Mouse (Mus musculus): Measurements from ENCODE around the gene Sort1. TPM values are rescaled to one million over a fixed set of nuclear protein-coding genes. Genes with fewer than 3 reads are reported as not detected.

The Sort1 gene
- polyA plus RNA-seq, 1 experiment = 32.8 TPM

GRCm38 (mm10) chr3:108287811-108288805, 4.2 kb downstream of the Sort1 start:
- 35% methylated on average over 17 of the region's 17 CpGs for WGBS
- no peaks in the 10 kb centered on the region for H3K27me3 ChIP-seq (ENCODE audit: control insufficient read depth, insufficient read depth, low read length)
- no peak overlapping the region for H3K4me3 ChIP-seq (ENCODE audit: low read depth, low read length)
- TF ChIP-seq POLR2A (IDR thresholded peaks at IDR 0.05; ENCODE audit: low read depth, low read length) (no peak), CTCF (IDR thresholded peaks at IDR 0.05; ENCODE audit: extremely low read depth, insufficient read length, insufficient replicate concordance, low read depth, low read length) (no peak)
- peaks cover 33% of the 10 kb centered on the region for H3K4me1 ChIP-seq (ENCODE audit: control insufficient read depth, insufficient read depth, insufficient read length, low read length)
- no peaks in the 10 kb centered on the region for H3K36me3 ChIP-seq (ENCODE audit: control insufficient read depth, insufficient read depth, low read length)
- H3K27ac ChIP-seq (ENCODE audit: insufficient read depth, low read depth, low read length) = peak overlapping the region; percentile 65

GRCm38 (mm10) chr3:108289311-108290130, 5.6 kb downstream of the Sort1 start:
- TF ChIP-seq POLR2A (IDR thresholded peaks at IDR 0.05; ENCODE audit: low read depth, low read length) (no peak), CTCF (IDR thresholded peaks at IDR 0.05; ENCODE audit: extremely low read depth, insufficient read length, insufficient replicate concordance, low read depth, low read length) (no peak)
- Histone ChIP-seq H3K27ac (ENCODE audit: insufficient read depth, low read depth, low read length) (no peak overlapping the region), H3K4me3 (ENCODE audit: low read depth, low read length) (no peak overlapping the region), H3K4me1 (ENCODE audit: control insufficient read depth, insufficient read depth, insufficient read length, low read length) (peaks cover 33% of the 10 kb centered on the region), H3K27me3 (ENCODE audit: control insufficient read depth, insufficient read depth, low read length) (no peaks in the 10 kb centered on the region), H3K36me3 (ENCODE audit: control insufficient read depth, insufficient read depth, low read length) (no peaks in the 10 kb centered on the region)
- 56% methylated on average over 13 of the region's 13 CpGs for WGBS

- Histone ChIP-seq H3K27ac (ENCODE audit: insufficient read depth, low read depth, low read length) (0 out of 2 replicates have a peak overlapping the region, but pooled peaks have one; percentile 9), H3K27me3 (ENCODE audit: control insufficient read depth, insufficient read depth, low read length) (no peaks in the 10 kb centered on the region), H3K36me3 (ENCODE audit: control insufficient read depth, insufficient read depth, low read length) (no peaks in the 10 kb centered on the region), H3K4me3 (ENCODE audit: low read depth, low read length) (no peak overlapping the region), H3K4me1 (ENCODE audit: control insufficient read depth, insufficient read depth, insufficient read length, low read length) (peaks cover 38% of the 10 kb centered on the region)
- WGBS = 47% methylated on average over 17 of the region's 17 CpGs
- no peak for TF ChIP-seq POLR2A (IDR thresholded peaks at IDR 0.05; ENCODE audit: low read depth, low read length)
- no peak for TF ChIP-seq CTCF (IDR thresholded peaks at IDR 0.05; ENCODE audit: extremely low read depth, insufficient read length, insufficient replicate concordance, low read depth, low read length)
Measured at GRCm38 (mm10) chr3:108291036-108291799, 7.3 kb downstream of the Sort1 start.

GRCm38 (mm10) chr3:108294398-108294797, 10.5 kb downstream of the Sort1 start:
- Histone ChIP-seq H3K27ac (ENCODE audit: insufficient read depth, low read depth, low read length) (no peak overlapping the region), H3K4me1 (ENCODE audit: control insufficient read depth, insufficient read depth, insufficient read length, low read length) (peaks cover 34% of the 10 kb centered on the region), H3K27me3 (ENCODE audit: control insufficient read depth, insufficient read depth, low read length) (no peaks in the 10 kb centered on the region), H3K36me3 (ENCODE audit: control insufficient read depth, insufficient read depth, low read length) (no peaks in the 10 kb centered on the region), H3K4me3 (ENCODE audit: low read depth, low read length) (no peak overlapping the region)
- TF ChIP-seq CTCF (IDR thresholded peaks at IDR 0.05; ENCODE audit: extremely low read depth, insufficient read length, insufficient replicate concordance, low read depth, low read length) (no peak), POLR2A (IDR thresholded peaks at IDR 0.05; ENCODE audit: low read depth, low read length) (no peak)
- 14% methylated on average over 2 of the region's 2 CpGs for WGBS

- TF ChIP-seq CTCF (IDR thresholded peaks at IDR 0.05; ENCODE audit: extremely low read depth, insufficient read length, insufficient replicate concordance, low read depth, low read length) (no peak), POLR2A (IDR thresholded peaks at IDR 0.05; ENCODE audit: low read depth, low read length) (no peak)
- Histone ChIP-seq H3K27ac (ENCODE audit: insufficient read depth, low read depth, low read length) (peak overlapping the region; percentile 50), H3K36me3 (ENCODE audit: control insufficient read depth, insufficient read depth, low read length) (no peaks in the 10 kb centered on the region; the same call in 1 of the 2 replicates), H3K4me3 (ENCODE audit: low read depth, low read length) (no peak overlapping the region), H3K4me1 (ENCODE audit: control insufficient read depth, insufficient read depth, insufficient read length, low read length) (peaks cover 31% of the 10 kb centered on the region), H3K27me3 (ENCODE audit: control insufficient read depth, insufficient read depth, low read length) (no peaks in the 10 kb centered on the region)
- WGBS = 34% methylated on average over 14 of the region's 14 CpGs
Measured at GRCm38 (mm10) chr3:108295379-108296219, 11.7 kb downstream of the Sort1 start.
